Comparison of ENCODE assay signal across 26 mouse cellular contexts in genomic region chr11:35998048-35998447, GRCm38 (mm10). TPM values are rescaled to one million over a fixed set of nuclear protein-coding genes. Genes with fewer than 3 reads are reported as not detected.
DNase-seq lines count a peak whose midpoint lies in the region; TF ChIP-seq lines count a peak whose summit lies in the region.
"Had no signal": no experiment of that assay in that cellular context is flagged by ENCODE, and none has a peak within 500 bp of the region (broad histone marks: within the 10 kb centered on the region; RNA-seq: fewer than 3 reads in every experiment).

No protein-coding gene starts in this region.

- DNase-seq in 3134 (ENCODE audit: extremely low read depth, insufficient read length, low spot score) (peak; percentile 26), 3T3-L1 (ENCODE audit: low read depth, low spot score) (peak; percentile 71), MN1 (ENCODE audit: low spot score) (peak; percentile 77)
- no peak for DNase-seq in embryo, embryonic 10 days (ENCODE audit: low spot score)
- DNase-seq in limb, embryonic 10.5 days (ENCODE audit: low spot score) = no peak
- DNase-seq in kidney, postnatal 25 days = no peak
- no peak for DNase-seq in right cerebral cortex, postnatal 36 days (ENCODE audit: low spot score in 2 of 2)
- DNase-seq: adrenal gland, adult 8-10 months; adrenal gland, postnatal 14 days; adrenal gland, postnatal 36 days; B cell, adult 2 months; cerebellum, adult 11-12 months; cerebellum, adult 2 months; cerebellum, adult 9-10 months; cerebellum, postnatal 10 days; cerebellum, postnatal 25 days; embryo, embryonic 11 days had no signal

- H3K9me3 ChIP-seq in limb, embryonic 10.5 days (replicated peaks) = no peaks in the 10 kb centered on the region
- H3K9me3 ChIP-seq: embryonic facial prominence, embryonic 15.5 days had no signal

- H3ac ChIP-seq in C2C12 (ENCODE audit: control insufficient read depth, insufficient read length, low read depth) = no peak overlapping the region

- no peaks in the 10 kb centered on the region for H3K79me3 ChIP-seq in C2C12 (ENCODE audit: low read depth)

- 79% methylated on average over 12 of the region's 12 CpGs for WGBS in limb, embryonic 10.5 days

- H3K4me3 ChIP-seq in C2C12 (ENCODE audit: insufficient read depth, poor library complexity, severe bottlenecking) = no peak overlapping the region
- H3K4me3 ChIP-seq in limb, embryonic 10.5 days = no peak overlapping the region
- H3K4me3 ChIP-seq: embryonic facial prominence, embryonic 13.5 days; embryonic facial prominence, embryonic 15.5 days; erythroblast, embryonic 14.5 days; forebrain, embryonic 10.5 days; forebrain, embryonic 12.5 days had no signal

- H3K79me2 ChIP-seq in C2C12 (ENCODE audit: control insufficient read depth, insufficient read depth) = no peaks in the 10 kb centered on the region

- peaks cover 13% of the 10 kb centered on the region for H3K4me1 ChIP-seq in limb, embryonic 10.5 days

- no peak for TF ChIP-seq CTCF in C2C12 (IDR thresholded peaks at IDR 0.05; ENCODE audit: control insufficient read depth, insufficient read depth, insufficient read length)

- peaks cover 3% of the 10 kb centered on the region for H3K27me3 ChIP-seq in C2C12 (ENCODE audit: control insufficient read depth, insufficient read depth, insufficient read length)
- H3K27me3 ChIP-seq in limb, embryonic 10.5 days (ENCODE audit: low read depth, poor library complexity, severe bottlenecking) = peaks cover 33% of the 10 kb centered on the region
- H3K27me3 ChIP-seq: Patski had no signal

- no peak overlapping the region for H3K27ac ChIP-seq in limb, embryonic 10.5 days
- H3K27ac ChIP-seq: embryonic facial prominence, embryonic 13.5 days; embryonic facial prominence, embryonic 15.5 days; forebrain, embryonic 10.5 days; forebrain, embryonic 12.5 days had no signal

- H3K36me3 ChIP-seq in C2C12 (ENCODE audit: control insufficient read depth, insufficient read depth) = no peaks in the 10 kb centered on the region
- H3K36me3 ChIP-seq in limb, embryonic 10.5 days = no peaks in the 10 kb centered on the region
- H3K36me3 ChIP-seq: embryonic facial prominence, embryonic 13.5 days; embryonic facial prominence, embryonic 15.5 days; forebrain, embryonic 10.5 days; forebrain, embryonic 12.5 days; G1E had no signal

TF ChIP-seq in C2C12, 6 proteins besides CTCF, POLR2A, EP300 and RAD21:
- TF ChIP-seq MYOD1 (IDR thresholded peaks at IDR 0.05; ENCODE audit: control insufficient read depth, insufficient read length, low read depth) (peak; percentile 77), MAX (IDR thresholded peaks at IDR 0.05) (peak; percentile 43), FOSL1 (IDR thresholded peaks at IDR 0.05; ENCODE audit: insufficient read depth, low read length, poor library complexity, severe bottlenecking) (peak; percentile 45), MYOG (IDR thresholded peaks at IDR 0.05; ENCODE audit: control insufficient read depth, extremely low read depth, insufficient read length) (no peak)

RNA-seq across cellular contexts. Expression of gene Wwc1, which starts 17.7 kb away (rescaled TPM):
- polyA plus RNA-seq in C2C12 (2012; fragmentation: generic; extraction: Trizol) = 4.6 TPM
- 1.9 and 2.2 TPM in 2 replicates for polyA plus RNA-seq in limb, embryonic 10.5 days (2016; fragmentation: Nextera tagmentation; extraction: Ambion mirVana)
- polyA plus RNA-seq: activated CD4-positive, CD25-positive, alpha-beta regulatory T cell, adult 4 months had no signal

Comparison
In these comparisons a context has a peak if more than half of its experiments do, and no peak if none do; other contexts are left out.
1. DNase-seq: peak in 3134 (single experiment), 3T3-L1 (single experiment) and MN1 (single experiment); none in embryo, embryonic 10 days (single experiment), limb, embryonic 10.5 days (single experiment), kidney, postnatal 25 days (0 of 2) and right cerebral cortex, postnatal 36 days (0 of 2).